Mouse (Mus musculus): ENCODE measurements around the gene Gm6377. TPM values are rescaled to one million over a fixed set of nuclear protein-coding genes. Genes with fewer than 3 reads are reported as not detected.

Gm6377 gene
- not detected in 2 replicates for polyA plus RNA-seq (2015; fragmentation: Nextera tagmentation; extraction: Ambion mirVana)

GRCm38 (mm10) chrX:109196468-109196867 lies at the start of gene Gm6377:
TSS of gene Gm6377 (plus strand) at chrX:109196756.
- H3K27me3 ChIP-seq = no peaks in the 10 kb centered on the region
- no peaks in the 10 kb centered on the region for H3K4me1 ChIP-seq
- no peaks in the 10 kb centered on the region for H3K36me3 ChIP-seq
- no peak for ATAC-seq (replicated peaks)
- no peaks in the 10 kb centered on the region for H3K9me3 ChIP-seq
- no peak within 1 kb of the TSS for H3K4me2 ChIP-seq (replicated peaks)
- no peak within 1 kb of the TSS for H3K4me3 ChIP-seq
- WGBS = 81% methylated on average over 4 of the region's 4 CpGs
- no peak within 1 kb of the TSS for H3K27ac ChIP-seq (replicated peaks)
- H3K9ac ChIP-seq (replicated peaks) = no peak within 1 kb of the TSS

- no peaks in the 10 kb centered on the region for H3K9me3 ChIP-seq
- H3K4me2 ChIP-seq (replicated peaks) = no peak overlapping the region
- H3K9ac ChIP-seq (replicated peaks) = no peak overlapping the region
- WGBS = 88% methylated on average over 3 of the region's 3 CpGs
- H3K4me1 ChIP-seq = 0 out of 2 replicates have a peak, but pooled peaks cover 5% of the 10 kb centered on the region
- no peaks in the 10 kb centered on the region for H3K27me3 ChIP-seq
- H3K27ac ChIP-seq (replicated peaks) = no peak overlapping the region
- no peak overlapping the region for H3K4me3 ChIP-seq
- ATAC-seq (replicated peaks) = no peak
- no peaks in the 10 kb centered on the region for H3K36me3 ChIP-seq
These were observed 49.4 kb upstream of the Gm6377 start for GRCm38 (mm10) chrX:109147108-109147507.

GRCm38 (mm10) chrX:109151228-109151627 lies 45.3 kb upstream of the Gm6377 start:
- WGBS = 92% methylated on average over 2 of the region's 2 CpGs
- ATAC-seq (replicated peaks) = no peak
- Histone ChIP-seq H3K9ac (replicated peaks) (no peak overlapping the region), H3K36me3 (peaks cover 4% of the 10 kb centered on the region; the same call in 1 of the 2 replicates), H3K9me3 (no peaks in the 10 kb centered on the region), H3K4me3 (no peak overlapping the region), H3K4me1 (no peaks in the 10 kb centered on the region), H3K27me3 (no peaks in the 10 kb centered on the region), H3K27ac (replicated peaks) (no peak overlapping the region), H3K4me2 (replicated peaks) (no peak overlapping the region)

- Histone ChIP-seq H3K36me3 (no peaks in the 10 kb centered on the region), H3K27me3 (no peaks in the 10 kb centered on the region), H3K9me3 (no peaks in the 10 kb centered on the region), H3K4me1 (no peaks in the 10 kb centered on the region), H3K27ac (replicated peaks) (no peak overlapping the region), H3K9ac (replicated peaks) (no peak overlapping the region), H3K4me3 (no peak overlapping the region), H3K4me2 (replicated peaks) (no peak overlapping the region)
- ATAC-seq (replicated peaks) = no peak
- WGBS = 93% methylated on average over 1 of the region's 1 CpGs
These were observed 36.2 kb upstream of the Gm6377 start for GRCm38 (mm10) chrX:109160326-109160725.

- H3K36me3 ChIP-seq = no peaks in the 10 kb centered on the region
- no peak overlapping the region for H3K4me2 ChIP-seq (replicated peaks)
- H3K9me3 ChIP-seq = no peaks in the 10 kb centered on the region
- H3K27ac ChIP-seq (replicated peaks) = no peak overlapping the region
- WGBS = 85% methylated on average over 4 of the region's 4 CpGs
- no peak overlapping the region for H3K9ac ChIP-seq (replicated peaks)
- ATAC-seq (replicated peaks) = no peak
- no peak overlapping the region for H3K4me3 ChIP-seq
- no peaks in the 10 kb centered on the region for H3K27me3 ChIP-seq
- H3K4me1 ChIP-seq = no peaks in the 10 kb centered on the region
These were observed 35.7 kb upstream of the Gm6377 start for GRCm38 (mm10) chrX:109160901-109161300.

- Histone ChIP-seq H3K9me3 (no peaks in the 10 kb centered on the region), H3K36me3 (no peaks in the 10 kb centered on the region), H3K9ac (replicated peaks) (no peak overlapping the region), H3K27me3 (no peaks in the 10 kb centered on the region), H3K4me3 (no peak overlapping the region), H3K27ac (replicated peaks) (no peak overlapping the region), H3K4me1 (no peaks in the 10 kb centered on the region), H3K4me2 (replicated peaks) (no peak overlapping the region)
- ATAC-seq (replicated peaks) = no peak
- 79% methylated on average over 2 of the region's 2 CpGs for WGBS
These were observed 21.5 kb upstream of the Gm6377 start for GRCm38 (mm10) chrX:109175038-109175437.

- no peak for ATAC-seq (replicated peaks)
- no peaks in the 10 kb centered on the region for H3K4me1 ChIP-seq
- H3K4me2 ChIP-seq (replicated peaks) = no peak overlapping the region
- WGBS = 31% methylated on average over 3 of the region's 3 CpGs
- H3K36me3 ChIP-seq = no peaks in the 10 kb centered on the region
- H3K4me3 ChIP-seq = no peak overlapping the region
- H3K9ac ChIP-seq (replicated peaks) = no peak overlapping the region
- no peaks in the 10 kb centered on the region for H3K9me3 ChIP-seq
- H3K27me3 ChIP-seq = no peaks in the 10 kb centered on the region
- no peak overlapping the region for H3K27ac ChIP-seq (replicated peaks)
These were observed 21.1 kb upstream of the Gm6377 start for GRCm38 (mm10) chrX:109175470-109175869.

GRCm38 (mm10) chrX:109184706-109185478 lies 11.7 kb upstream of the Gm6377 start:
- no peaks in the 10 kb centered on the region for H3K9me3 ChIP-seq
- no peaks in the 10 kb centered on the region for H3K27me3 ChIP-seq
- no peak for ATAC-seq (replicated peaks)
- no peak overlapping the region for H3K27ac ChIP-seq (replicated peaks)
- no peak overlapping the region for H3K4me2 ChIP-seq (replicated peaks)
- H3K4me1 ChIP-seq = no peaks in the 10 kb centered on the region
- H3K36me3 ChIP-seq = no peaks in the 10 kb centered on the region
- H3K4me3 ChIP-seq = no peak overlapping the region
- WGBS = 73% methylated on average over 4 of the region's 4 CpGs
- H3K9ac ChIP-seq (replicated peaks) = no peak overlapping the region

GRCm38 (mm10) chrX:109189607-109190006 lies 6.9 kb upstream of the Gm6377 start:
- Histone ChIP-seq H3K4me2 (replicated peaks) (no peak overlapping the region), H3K4me1 (no peaks in the 10 kb centered on the region), H3K27me3 (no peaks in the 10 kb centered on the region), H3K36me3 (no peaks in the 10 kb centered on the region), H3K9me3 (no peaks in the 10 kb centered on the region), H3K4me3 (no peak overlapping the region), H3K9ac (replicated peaks) (no peak overlapping the region), H3K27ac (replicated peaks) (no peak overlapping the region)
- 91% methylated on average over 4 of the region's 4 CpGs for whole genome bisulfite sequencing
- no peak for ATAC-seq (replicated peaks)

GRCm38 (mm10) chrX:109190969-109191368 lies 5.6 kb upstream of the Gm6377 start:
- ATAC-seq (replicated peaks) = no peak
- H3K27ac ChIP-seq (replicated peaks) = no peak overlapping the region
- no peaks in the 10 kb centered on the region for H3K4me1 ChIP-seq
- H3K4me3 ChIP-seq = no peak overlapping the region
- no peak overlapping the region for H3K4me2 ChIP-seq (replicated peaks)
- H3K27me3 ChIP-seq = no peaks in the 10 kb centered on the region
- no peak overlapping the region for H3K9ac ChIP-seq (replicated peaks)
- no peaks in the 10 kb centered on the region for H3K36me3 ChIP-seq
- no peaks in the 10 kb centered on the region for H3K9me3 ChIP-seq
- 65% methylated on average over 4 of the region's 4 CpGs for WGBS

- Histone ChIP-seq H3K9me3 (no peaks in the 10 kb centered on the region), H3K4me2 (replicated peaks) (no peak overlapping the region), H3K4me1 (no peaks in the 10 kb centered on the region), H3K27ac (replicated peaks) (no peak overlapping the region), H3K27me3 (no peaks in the 10 kb centered on the region), H3K36me3 (no peaks in the 10 kb centered on the region), H3K9ac (replicated peaks) (no peak overlapping the region), H3K4me3 (no peak overlapping the region)
- ATAC-seq (replicated peaks) = no peak
- 73% methylated on average over 4 of the region's 4 CpGs for WGBS
These were observed 5.1 kb upstream of the Gm6377 start for GRCm38 (mm10) chrX:109191436-109191835.

GRCm38 (mm10) chrX:109207843-109208242 lies 11.3 kb downstream of the Gm6377 start:
- H3K9me3 ChIP-seq = no peaks in the 10 kb centered on the region
- H3K4me3 ChIP-seq = no peak overlapping the region
- no peaks in the 10 kb centered on the region for H3K36me3 ChIP-seq

GRCm38 (mm10) chrX:109228720-109229119 lies 32.2 kb downstream of the Gm6377 start:
- Histone ChIP-seq H3K9me3 (no peaks in the 10 kb centered on the region), H3K36me3 (no peaks in the 10 kb centered on the region), H3K9ac (replicated peaks) (no peak overlapping the region), H3K4me1 (no peaks in the 10 kb centered on the region), H3K4me2 (replicated peaks) (no peak overlapping the region), H3K4me3 (no peak overlapping the region), H3K27me3 (no peaks in the 10 kb centered on the region), H3K27ac (replicated peaks) (no peak overlapping the region)
- no peak for ATAC-seq (replicated peaks)
- WGBS = 100% methylated on average over 1 of the region's 1 CpGs

More at GRCm38 (mm10) chrX:109207843-109208242, 11.3 kb downstream of the Gm6377 start:
- Histone ChIP-seq H3K27ac (replicated peaks) (no peak overlapping the region), H3K4me1 (no peaks in the 10 kb centered on the region), H3K27me3 (no peaks in the 10 kb centered on the region), H3K4me2 (replicated peaks) (no peak overlapping the region), H3K9ac (replicated peaks) (no peak overlapping the region)
- ATAC-seq (replicated peaks) = no peak
